Mouse (Mus musculus) embryonic fibroblast, embryonic 13.5 days (primary cell): ENCODE measurements around the gene Tigd4.

Source experiments
- CTCF ChIP-seq: IDR thresholded peaks from 2 replicates; pipeline ENCODE4 v1.5.1; 2011; ENCODE audit warnings: mild to moderate bottlenecking, control low read depth, low read length, moderate library complexity, borderline replicate concordance; ENCODE audit not compliant: insufficient read depth
- POLR2A ChIP-seq: IDR thresholded peaks from 2 replicates; pipeline ENCODE4 v1.6.1; 2011; ENCODE audit warnings: low read depth, mild to moderate bottlenecking, control low read depth, low read length, moderate library complexity

DNA sequence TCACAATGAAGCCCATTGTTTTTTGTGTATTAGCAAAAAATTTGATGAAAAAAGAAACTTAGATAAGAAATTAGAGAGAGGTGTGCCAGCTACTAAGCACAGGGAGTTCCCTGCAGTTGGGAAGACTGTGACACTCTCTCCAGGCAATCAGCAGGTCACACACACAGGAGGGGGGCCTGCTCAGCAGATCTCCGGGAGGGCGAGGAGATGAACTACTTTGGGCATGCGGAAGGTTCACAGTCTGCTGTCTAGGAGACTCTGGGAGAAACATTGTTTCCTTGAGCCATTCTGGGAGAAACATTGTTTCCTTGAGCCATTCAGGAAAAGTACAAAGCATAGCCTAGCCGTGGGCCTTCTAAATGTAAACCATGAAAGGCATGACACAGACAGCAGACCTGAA lies 49.6 kb downstream of the Tigd4 start:
- TF ChIP-seq POLR2A = no peak
- no peak for TF ChIP-seq CTCF
